Mouse (Mus musculus): Measurements from ENCODE around the gene Klc4.
A peak's percentile ranks its signal among the peaks of the same experiment; 100 is the strongest.

GRCm38 (mm10) chr17:46674530-46675283 is 28.9 kb upstream of the Klc4 start:
- TF ChIP-seq CTCF (IDR thresholded peaks at IDR 0.05; ENCODE audit: low read depth, low read length) (no peak), EP300 (IDR thresholded peaks at IDR 0.05; ENCODE audit: insufficient read depth, low read depth, low read length) (peak; percentile 32; the same call in 1 of the 2 replicates)
